ENCODE assay signal across 11 mouse cellular contexts in genomic region chr12:105093509-105093908, GRCm38 (mm10). TPM values are rescaled to one million over a fixed set of nuclear protein-coding genes. Genes with fewer than 3 reads are reported as not detected.
A peak's percentile ranks its signal among the peaks of the same experiment; 100 is the strongest.
DNase-seq lines count a peak whose midpoint lies in the region; ATAC-seq and TF ChIP-seq lines count a peak whose summit lies in the region.
"Had no signal": no experiment of that assay in that cellular context is flagged by ENCODE, and none has a peak within 500 bp of the region (broad histone marks: within the 10 kb centered on the region; RNA-seq: fewer than 3 reads in every experiment).

No protein-coding gene starts in this region.

- H3K9me3 ChIP-seq in forebrain, embryonic 14.5 days (replicated peaks; ENCODE audit: control insufficient read depth, low read length): no peaks in the 10 kb centered on the region
- H3K9me3 ChIP-seq in midbrain, embryonic 11.5 days (ENCODE audit: control insufficient read depth, low read length): no peaks in the 10 kb centered on the region
- H3K9me3 ChIP-seq in stomach, postnatal 0 days (ENCODE audit: control insufficient read depth, low read length): no peaks in the 10 kb centered on the region

- H3K4me2 ChIP-seq in forebrain, embryonic 14.5 days (ENCODE audit: low read length): no peak overlapping the region
- no peak overlapping the region for H3K4me2 ChIP-seq in midbrain, embryonic 11.5 days
- H3K4me2 ChIP-seq in stomach, postnatal 0 days (replicated peaks; ENCODE audit: low read depth): no peak overlapping the region

- H3K36me3 ChIP-seq in forebrain, embryonic 14.5 days (ENCODE audit: control insufficient read depth, insufficient read depth, low read length): no peaks in the 10 kb centered on the region
- no peaks in the 10 kb centered on the region for H3K36me3 ChIP-seq in midbrain, embryonic 11.5 days (ENCODE audit: control insufficient read depth, insufficient read depth, low read length)
- no peaks in the 10 kb centered on the region for H3K36me3 ChIP-seq in stomach, postnatal 0 days (ENCODE audit: control insufficient read depth, insufficient read depth, low read length)

- TF ChIP-seq EP300 in stomach, postnatal 0 days (optimal IDR thresholded peaks at IDR 0.05): no peak

- 34% methylated on average over 6 of the region's 6 CpGs for WGBS in forebrain, embryonic 14.5 days
- 46% methylated on average over 6 of the region's 6 CpGs for WGBS in midbrain, embryonic 11.5 days
- WGBS in stomach, postnatal 0 days: 64% methylated on average over 6 of the region's 6 CpGs

- H3K9ac ChIP-seq in forebrain, embryonic 14.5 days (ENCODE audit: low read length): no peak overlapping the region
- H3K9ac ChIP-seq in midbrain, embryonic 11.5 days (ENCODE audit: low read length): no peak overlapping the region
- H3K9ac ChIP-seq in stomach, postnatal 0 days (ENCODE audit: low read length): no peak overlapping the region

- H3K27me3 ChIP-seq in forebrain, embryonic 14.5 days (replicated peaks; ENCODE audit: control insufficient read depth, insufficient read depth, low read length): no peaks in the 10 kb centered on the region
- no peaks in the 10 kb centered on the region for H3K27me3 ChIP-seq in midbrain, embryonic 11.5 days (ENCODE audit: control insufficient read depth, insufficient read depth, low read length)
- no peaks in the 10 kb centered on the region for H3K27me3 ChIP-seq in stomach, postnatal 0 days (ENCODE audit: control insufficient read depth, insufficient read depth, low read length)

- no peak overlapping the region for H3K4me3 ChIP-seq in forebrain, embryonic 14.5 days (ENCODE audit: low read depth, low read length)
- H3K4me3 ChIP-seq in midbrain, embryonic 11.5 days (ENCODE audit: low read depth, low read length): no peak overlapping the region
- H3K4me3 ChIP-seq in stomach, postnatal 0 days (ENCODE audit: low read depth, low read length): no peak overlapping the region

- ATAC-seq in forebrain, embryonic 14.5 days: peak; percentile 93
- peak; percentile 90 for ATAC-seq in midbrain, embryonic 11.5 days (ENCODE audit: low FRiP score)
- ATAC-seq in stomach, postnatal 0 days (ENCODE audit: low FRiP score, low TSS enrichment): no peak
- no peak for ATAC-seq in monocyte, adult 5-6 weeks (replicated peaks; ENCODE audit: insufficient number of reproducible peaks, low FRiP score, low TSS enrichment, poor library complexity, severe bottlenecking)

- DNase-seq in cerebellum, postnatal 10 days: peak; percentile 73 to 75
- DNase-seq in cerebellum, postnatal 36 days: no peak
- peak; percentile 39 for DNase-seq in NIH3T3 (ENCODE audit: low read depth)
- peak; percentile 88 for DNase-seq in forebrain, embryonic 14.5 days (ENCODE audit: low spot score)
- DNase-seq in midbrain, embryonic 11.5 days (ENCODE audit: low spot score, missing footprints): peak; percentile 91
- no peak for DNase-seq in adrenal gland, postnatal 25 days
- DNase-seq in stomach, postnatal 0 days (ENCODE audit: low spot score): no peak

- no peak for TF ChIP-seq CTCF in stomach, postnatal 0 days (IDR thresholded peaks at IDR 0.05; ENCODE audit: low read depth)

- peak overlapping the region; percentile 52; the same call in 1 of the 2 replicates for H3K27ac ChIP-seq in forebrain, embryonic 14.5 days (ENCODE audit: low read depth, low read length)
- H3K27ac ChIP-seq in midbrain, embryonic 11.5 days (ENCODE audit: low read depth, low read length): no peak overlapping the region
- no peak overlapping the region for H3K27ac ChIP-seq in stomach, postnatal 0 days (replicated peaks)

- peaks cover 12% of the 10 kb centered on the region for H3K4me1 ChIP-seq in forebrain, embryonic 14.5 days (ENCODE audit: control insufficient read depth, insufficient read depth, low read length)
- peaks cover 10% of the 10 kb centered on the region for H3K4me1 ChIP-seq in midbrain, embryonic 11.5 days (ENCODE audit: control insufficient read depth, insufficient read depth, low read length)
- no peaks in the 10 kb centered on the region for H3K4me1 ChIP-seq in stomach, postnatal 0 days (replicated peaks; ENCODE audit: control insufficient read depth, insufficient read depth)

RNA-seq across cellular contexts. Expression of gene Tcl1b2, which starts 52.3 kb away (rescaled TPM):
- polyA plus RNA-seq in forebrain, embryonic 14.5 days (2014; fragmentation: Nextera tagmentation; extraction: Ambion mirVana): not detected in 2 replicates
- not detected in 2 replicates for polyA plus RNA-seq in midbrain, embryonic 11.5 days (2014; fragmentation: Nextera tagmentation; extraction: Ambion mirVana)
- not detected in 2 replicates for total RNA-seq in adrenal gland, postnatal 25 days (2021)
- polyA plus RNA-seq in stomach, postnatal 0 days (2015; fragmentation: Nextera tagmentation; extraction: Ambion mirVana): not detected in 2 replicates
- total RNA-seq in monocyte, adult 5-6 weeks (2017): not detected in 3 replicates
- total RNA-seq: heart, adult 8-10 months had no signal
- polyA plus RNA-seq: large intestine, adult 2 months; liver, embryonic 16.5 days had no signal

Comparison
In these comparisons a context has a peak if more than half of its experiments do, and no peak if none do; other contexts are left out.
1. DNase-seq: peak in cerebellum, postnatal 10 days (2 of 2), NIH3T3 (single experiment), forebrain, embryonic 14.5 days (single experiment) and midbrain, embryonic 11.5 days (single experiment); none in cerebellum, postnatal 36 days (0 of 2), adrenal gland, postnatal 25 days (single experiment) and stomach, postnatal 0 days (single experiment).
2. ATAC-seq: peak in forebrain, embryonic 14.5 days (single experiment) and midbrain, embryonic 11.5 days (single experiment); none in stomach, postnatal 0 days (single experiment) and monocyte, adult 5-6 weeks (single experiment).